Mouse (Mus musculus): ENCODE results near the gene Il12b.

GRCm38 (mm10) chr11:44413371-44413770 lies 13.5 kb downstream of the Il12b start:
- TF ChIP-seq POLR2A (IDR thresholded peaks at IDR 0.05; ENCODE audit: borderline replicate concordance, extremely low read depth, low read depth, low read length), result no peak
- TF ChIP-seq CTCF (IDR thresholded peaks at IDR 0.05; ENCODE audit: insufficient read depth, low read length), result no peak
